Mouse (Mus musculus): ENCODE measurements around the gene Klf3. TPM values are rescaled to one million over a fixed set of nuclear protein-coding genes. Genes with fewer than 3 reads are reported as not detected.

Klf3 gene
- total and polyA plus RNA-seq, 3 experiments = 34.3 to 46.6 (median 41.4) TPM

Other genes starting within 250 kb of the Klf3 start
- gene Tlr1, start 130.2 kb downstream of the Klf3 start, total RNA-seq (2021) = under 1 TPM; 0.32 to 0.63 TPM
- 1.00 and 1.0 TPM in 2 replicates for gene Tlr1, start 130.2 kb downstream of the Klf3 start, polyA plus RNA-seq (2012; rRNA removed)
- gene Tlr6, start 156.7 kb downstream of the Klf3 start, total RNA-seq (2021) = under 1 TPM; 0.52 to 0.96 TPM
- gene Tlr6, start 156.7 kb downstream of the Klf3 start, polyA plus RNA-seq (2012; rRNA removed) = 0.21 and 0.64 TPM in 2 replicates
- 10 to 100 TPM; 13.3 to 16.7 TPM for gene Fam114a1, start 166.7 kb downstream of the Klf3 start, total RNA-seq (2021)
- gene Fam114a1, start 166.7 kb downstream of the Klf3 start, polyA plus RNA-seq (2012; rRNA removed) = 10.7 and 23.9 TPM in 2 replicates